Mouse (Mus musculus) leukemia stem cell, adult 10-12 weeks (primary cell): Measurements from ENCODE around the gene Yjefn3. TPM values are rescaled to one million over a fixed set of nuclear protein-coding genes. Genes with fewer than 3 reads are reported as not detected.

ENCODE experiments used
- polyA plus RNA-seq: library from polyadenylated mRNA; stranded (reverse); fragments of >175 nt; gene quantifications from 2 replicates; pipeline ENCODE4 v1.2.3, GENCODE M21; 2012; ENCODE audit warnings: low replicate concordance

Yjefn3 gene
- 0.77 and 2.5 TPM in 2 replicates for polyA plus RNA-seq

DNA sequence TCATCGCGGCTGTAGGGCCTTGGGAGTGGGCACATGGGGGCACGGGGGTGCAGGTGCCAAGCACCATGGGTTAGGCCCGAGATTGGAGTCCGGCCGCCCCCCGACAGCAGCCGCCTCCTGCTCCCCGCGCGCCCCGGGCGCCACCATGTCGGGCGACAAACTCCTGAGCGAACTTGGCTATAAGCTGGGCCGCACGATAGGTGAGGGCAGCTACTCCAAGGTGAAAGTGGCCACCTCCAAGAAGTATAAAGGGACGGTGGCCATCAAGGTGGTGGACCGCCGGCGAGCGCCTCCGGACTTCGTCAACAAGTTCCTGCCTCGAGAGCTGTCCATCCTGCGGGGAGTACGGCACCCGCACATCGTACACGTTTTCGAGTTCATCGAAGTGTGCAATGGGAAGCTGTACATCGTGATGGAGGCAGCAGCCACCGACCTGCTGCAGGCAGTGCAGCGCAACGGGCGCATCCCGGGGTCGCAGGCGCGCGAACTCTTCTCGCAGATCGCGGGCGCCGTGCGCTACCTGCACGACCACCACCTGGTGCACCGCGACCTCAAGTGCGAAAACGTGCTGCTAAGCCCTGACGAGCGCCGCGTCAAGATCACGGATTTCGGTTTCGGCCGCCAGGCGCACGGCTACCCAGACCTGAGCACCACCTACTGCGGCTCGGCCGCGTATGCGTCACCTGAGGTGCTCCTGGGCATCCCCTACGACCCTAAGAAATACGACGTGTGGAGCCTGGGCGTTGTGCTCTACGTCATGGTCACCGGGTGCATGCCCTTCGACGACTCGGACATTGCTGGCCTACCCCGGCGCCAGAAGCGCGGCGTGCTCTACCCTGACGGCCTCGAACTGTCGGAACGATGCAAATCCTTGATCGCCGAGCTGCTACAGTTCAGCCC is at the start of gene Yjefn3, which contains the start of the genes Tssk6 and Ndufa13:
Gene Yjefn3, minus strand, starts transcription at position 550 of the 900 bp plus-strand sequence.
Gene Tssk6, plus strand, starts transcription at position 22 of the 900 bp plus-strand sequence.
Gene Ndufa13, minus strand, starts transcription at position 396 of the 900 bp plus-strand sequence.

DNA sequence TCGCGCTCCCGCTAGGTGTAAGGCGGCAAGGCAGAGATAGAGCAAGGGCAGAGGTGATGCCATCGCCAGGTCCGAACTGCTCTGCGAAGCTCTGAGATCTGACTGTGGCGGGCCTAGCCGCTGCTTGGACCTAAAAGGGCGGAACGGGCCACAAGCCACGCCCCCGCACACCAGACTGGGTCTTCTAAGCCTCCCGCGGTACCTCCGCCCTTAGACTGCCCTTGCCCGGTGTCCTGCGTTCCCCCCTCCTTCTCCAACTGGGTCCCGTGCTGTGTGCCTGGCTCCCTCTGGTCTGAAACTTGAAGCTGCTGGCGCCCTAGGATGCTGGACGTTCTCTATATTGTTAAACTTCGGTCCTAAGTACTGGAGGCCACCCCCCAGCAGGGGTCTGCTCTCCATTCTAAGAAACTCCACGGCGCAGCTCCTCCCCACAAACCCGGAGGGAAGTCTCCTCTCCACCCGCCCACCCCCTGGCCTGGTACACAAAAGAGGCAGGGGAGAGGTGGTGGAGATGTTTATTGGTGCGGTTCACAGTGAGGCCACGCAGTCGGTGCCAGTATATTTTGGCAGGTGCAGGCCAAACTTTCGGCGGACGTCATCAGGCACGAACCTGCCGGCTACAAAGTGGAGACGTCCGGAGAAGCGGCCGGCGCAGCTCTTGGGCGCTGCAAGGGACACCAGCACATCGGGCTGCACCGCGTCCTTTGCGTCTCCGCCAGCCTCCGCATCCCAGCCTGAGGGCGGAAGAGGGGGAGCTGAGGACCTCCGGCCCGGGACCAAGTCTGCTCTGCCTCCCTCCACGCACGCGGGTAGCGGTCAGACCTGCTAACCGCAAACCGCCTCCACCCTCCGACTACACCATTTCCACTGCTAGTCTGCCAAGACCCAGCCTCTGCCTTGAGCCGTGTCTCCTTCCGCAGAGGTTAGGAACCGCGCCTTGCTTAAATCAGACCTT is 14.9 kb downstream of the Yjefn3 start, which contains the start of gene Cilp2:
Gene Cilp2, minus strand, starts transcription at position 399 of the 955 bp plus-strand sequence.

Other genes with a start within 250 kb of the Yjefn3 start
- gene Zfp964, start 248.2 kb downstream of the Yjefn3 start, polyA plus RNA-seq: 0.05 TPM in 1 of 2 replicates, not detected in the other
- gene Zfp869, start 192.0 kb downstream of the Yjefn3 start, polyA plus RNA-seq: 1.1 TPM in 1 of 2 replicates, not detected in the other
- 0.51 and 0.63 TPM in 2 replicates for gene Zfp963, start 152.7 kb downstream of the Yjefn3 start, polyA plus RNA-seq
- not detected in 2 replicates for gene Gm20422, start 127.8 kb downstream of the Yjefn3 start, polyA plus RNA-seq
- 59.4 and 80.6 TPM in 2 replicates for gene Atp13a1, start 111.5 kb downstream of the Yjefn3 start, polyA plus RNA-seq
- gene Zfp866, start 111.5 kb downstream of the Yjefn3 start, polyA plus RNA-seq: 0.55 and 3.2 TPM in 2 replicates
- 27.8 and 54.2 TPM in 2 replicates for gene Gmip, start 94.0 kb downstream of the Yjefn3 start, polyA plus RNA-seq
- gene Lpar2, start 80.3 kb downstream of the Yjefn3 start, polyA plus RNA-seq: 0.12 and 0.23 TPM in 2 replicates
- 4.8 and 10.7 TPM in 2 replicates for gene Pbx4, start 70.2 kb downstream of the Yjefn3 start, polyA plus RNA-seq
- gene Cilp2, start 15.0 kb downstream of the Yjefn3 start, polyA plus RNA-seq: 0.13 and 0.27 TPM in 2 replicates
- gene Tssk6, start 528 bp downstream of the Yjefn3 start, polyA plus RNA-seq: 2.6 and 3.2 TPM in 2 replicates
- gene Ndufa13, start 154 bp downstream of the Yjefn3 start, polyA plus RNA-seq: 57.7 and 73.4 TPM in 2 replicates
- gene Gatad2a, start 93.7 kb upstream of the Yjefn3 start, polyA plus RNA-seq: 38.6 and 137 TPM in 2 replicates
- 51.9 and 82.1 TPM in 2 replicates for gene Mau2, start 140.0 kb upstream of the Yjefn3 start, polyA plus RNA-seq
- gene Sugp1, start 140.1 kb upstream of the Yjefn3 start, polyA plus RNA-seq: 46.3 and 66.4 TPM in 2 replicates
- gene Tm6sf2, start 170.2 kb upstream of the Yjefn3 start, polyA plus RNA-seq: 1.1 TPM in 1 of 2 replicates, not detected in the other
- not detected in 2 replicates for gene Hapln4, start 180.7 kb upstream of the Yjefn3 start, polyA plus RNA-seq
- 0.05 TPM in 1 of 2 replicates, not detected in the other for gene Ncan, start 218.2 kb upstream of the Yjefn3 start, polyA plus RNA-seq
- 5.1 and 9.4 TPM in 2 replicates for gene Nr2c2ap, start 228.6 kb upstream of the Yjefn3 start, polyA plus RNA-seq
- gene Rfxank, start 236.4 kb upstream of the Yjefn3 start, polyA plus RNA-seq: 2.9 and 6.6 TPM in 2 replicates
- 6.5 and 41.8 TPM in 2 replicates for gene Borcs8, start 236.8 kb upstream of the Yjefn3 start, polyA plus RNA-seq
- gene Mef2b, start 237.0 kb upstream of the Yjefn3 start, polyA plus RNA-seq: 8.9 and 50.7 TPM in 2 replicates